Mouse (Mus musculus): Measurements from ENCODE around the gene Cacna2d3. TPM values are rescaled to one million over a fixed set of nuclear protein-coding genes. Genes with fewer than 3 reads are reported as not detected.

The Cacna2d3 gene
- polyA plus RNA-seq, 1 experiment from 2014 or later, result 0.88 TPM

Other genes starting within 250 kb of the Cacna2d3 start
- 248 and 266 TPM in 2 replicates for gene Selenok, start 246.4 kb upstream of the Cacna2d3 start, polyA plus RNA-seq (2016; fragmentation: Nextera tagmentation; extraction: Ambion mirVana)

Measured in forebrain, embryonic 10.5 days (tissue).